Mouse (Mus musculus): ENCODE results near the gene Timp2. TPM values are rescaled to one million over a fixed set of nuclear protein-coding genes. Genes with fewer than 3 reads are reported as not detected.
"Not testable (repeated sequence)": the region's sequence is repeated elsewhere in the genome, so short reads cannot be mapped to it uniquely, and the experiment has no call there.

Gene Timp2
- polyA plus RNA-seq, 1 experiment: 967 TPM

- TF ChIP-seq POLR2A (IDR thresholded peaks at IDR 0.05; ENCODE audit: low read depth, low read length) (no peak), CTCF (IDR thresholded peaks at IDR 0.05; ENCODE audit: borderline replicate concordance, insufficient read depth, low read length) (no peak)
- no peak overlapping the region for H3K27ac ChIP-seq (ENCODE audit: insufficient read depth, low read length)
- no peaks in the 10 kb centered on the region for H3K4me1 ChIP-seq (ENCODE audit: control insufficient read depth, insufficient read depth, low read length)
- H3K4me3 ChIP-seq (ENCODE audit: insufficient read depth, low read length): no peak overlapping the region
Observed at GRCm38 (mm10) chr11:118316231-118316806, 39.2 kb downstream of the Timp2 start.

- TF ChIP-seq CTCF (IDR thresholded peaks at IDR 0.05; ENCODE audit: borderline replicate concordance, insufficient read depth, low read length) (no peak), POLR2A (IDR thresholded peaks at IDR 0.05; ENCODE audit: low read depth, low read length) (no peak)
- Histone ChIP-seq H3K4me3 (ENCODE audit: insufficient read depth, low read length) (no peak overlapping the region), H3K4me1 (ENCODE audit: control insufficient read depth, insufficient read depth, low read length) (no peaks in the 10 kb centered on the region), H3K27ac (ENCODE audit: insufficient read depth, low read length) (no peak overlapping the region)
Observed at GRCm38 (mm10) chr11:118312132-118312723, 43.3 kb downstream of the Timp2 start.

- H3K4me3 ChIP-seq (ENCODE audit: insufficient read depth, low read length); H3K27ac ChIP-seq (ENCODE audit: insufficient read depth, low read length); H3K4me1 ChIP-seq (ENCODE audit: control insufficient read depth, insufficient read depth, low read length): not testable (repeated sequence)
Observed at GRCm38 (mm10) chr11:118307962-118308361, 47.6 kb downstream of the Timp2 start.

- H3K4me1 ChIP-seq (ENCODE audit: control insufficient read depth, insufficient read depth, low read length); H3K4me3 ChIP-seq (ENCODE audit: insufficient read depth, low read length): not testable (repeated sequence)
Observed at GRCm38 (mm10) chr11:118303959-118304358, 51.6 kb downstream of the Timp2 start.

GRCm38 (mm10) chr11:118298810-118299209 is 56.7 kb downstream of the Timp2 start:
- no peak for TF ChIP-seq CTCF (IDR thresholded peaks at IDR 0.05; ENCODE audit: borderline replicate concordance, insufficient read depth, low read length)
- no peak for TF ChIP-seq POLR2A (IDR thresholded peaks at IDR 0.05; ENCODE audit: low read depth, low read length)
- no peak overlapping the region for H3K4me3 ChIP-seq (ENCODE audit: insufficient read depth, low read length)
- H3K4me1 ChIP-seq (ENCODE audit: control insufficient read depth, insufficient read depth, low read length): no peaks in the 10 kb centered on the region
- H3K27ac ChIP-seq (ENCODE audit: insufficient read depth, low read length): no peak overlapping the region

More at GRCm38 (mm10) chr11:118303959-118304358, 51.6 kb downstream of the Timp2 start:
- not testable (repeated sequence) for H3K27ac ChIP-seq (ENCODE audit: insufficient read depth, low read length)

GRCm38 (mm10) chr11:118297967-118298366 is 57.6 kb downstream of the Timp2 start:
- no peak overlapping the region for H3K4me3 ChIP-seq (ENCODE audit: insufficient read depth, low read length)
- H3K27ac ChIP-seq (ENCODE audit: insufficient read depth, low read length): no peak overlapping the region
- H3K4me1 ChIP-seq (ENCODE audit: control insufficient read depth, insufficient read depth, low read length): no peaks in the 10 kb centered on the region
- TF ChIP-seq POLR2A (IDR thresholded peaks at IDR 0.05; ENCODE audit: low read depth, low read length): no peak
- no peak for TF ChIP-seq CTCF (IDR thresholded peaks at IDR 0.05; ENCODE audit: borderline replicate concordance, insufficient read depth, low read length)

- TF ChIP-seq CTCF (IDR thresholded peaks at IDR 0.05; ENCODE audit: borderline replicate concordance, insufficient read depth, low read length) (no peak), POLR2A (IDR thresholded peaks at IDR 0.05; ENCODE audit: low read depth, low read length) (no peak)
- Histone ChIP-seq H3K4me1 (ENCODE audit: control insufficient read depth, insufficient read depth, low read length) (no peaks in the 10 kb centered on the region), H3K4me3 (ENCODE audit: insufficient read depth, low read length) (no peak overlapping the region), H3K27ac (ENCODE audit: insufficient read depth, low read length) (no peak overlapping the region)
Observed at GRCm38 (mm10) chr11:118295026-118295425, 60.5 kb downstream of the Timp2 start.

- Histone ChIP-seq H3K4me3 (ENCODE audit: insufficient read depth, low read length) (no peak overlapping the region), H3K27ac (ENCODE audit: insufficient read depth, low read length) (no peak overlapping the region), H3K4me1 (ENCODE audit: control insufficient read depth, insufficient read depth, low read length) (0 out of 2 replicates have a peak, but pooled peaks cover 2% of the 10 kb centered on the region)
- TF ChIP-seq CTCF (IDR thresholded peaks at IDR 0.05; ENCODE audit: borderline replicate concordance, insufficient read depth, low read length): no peak
- no peak for TF ChIP-seq POLR2A (IDR thresholded peaks at IDR 0.05; ENCODE audit: low read depth, low read length)
Observed at GRCm38 (mm10) chr11:118292671-118293070, 62.9 kb downstream of the Timp2 start.

GRCm38 (mm10) chr11:118289999-118290889 is 65.3 kb downstream of the Timp2 start, which contains the start of gene Usp36:
Gene Usp36, minus strand, starts transcription at chr11:118290244.
- TF ChIP-seq POLR2A (IDR thresholded peaks at IDR 0.05; ENCODE audit: low read depth, low read length) (peak; percentile 93), CTCF (IDR thresholded peaks at IDR 0.05; ENCODE audit: borderline replicate concordance, insufficient read depth, low read length) (no peak)
- H3K4me3 ChIP-seq (ENCODE audit: insufficient read depth, low read length): peak within 1 kb of the TSS; percentile 89
- peak within 1 kb of the TSS; percentile 59 for H3K27ac ChIP-seq (ENCODE audit: insufficient read depth, low read length)
- H3K4me1 ChIP-seq (ENCODE audit: control insufficient read depth, insufficient read depth, low read length): 0 out of 2 replicates have a peak, but pooled peaks cover 2% of the 10 kb centered on the region

- Histone ChIP-seq H3K27ac (ENCODE audit: insufficient read depth, low read length) (peak overlapping the region; percentile 59), H3K4me3 (ENCODE audit: insufficient read depth, low read length) (peak overlapping the region; percentile 89), H3K4me1 (ENCODE audit: control insufficient read depth, insufficient read depth, low read length) (0 out of 2 replicates have a peak, but pooled peaks cover 2% of the 10 kb centered on the region)
- TF ChIP-seq POLR2A (IDR thresholded peaks at IDR 0.05; ENCODE audit: low read depth, low read length) (no peak), CTCF (IDR thresholded peaks at IDR 0.05; ENCODE audit: borderline replicate concordance, insufficient read depth, low read length) (no peak)
Observed at GRCm38 (mm10) chr11:118289562-118289961, 66.0 kb downstream of the Timp2 start.

Measured in embryonic fibroblast, embryonic 13.5 days (primary cell).